Mouse (Mus musculus): Measurements from ENCODE around the gene Gstz1. TPM values are rescaled to one million over a fixed set of nuclear protein-coding genes. Genes with fewer than 3 reads are reported as not detected.
A peak's percentile ranks its signal among the peaks of the same experiment; 100 is the strongest.

Gstz1 gene
- polyA plus RNA-seq (2015; fragmentation: Nextera tagmentation; extraction: Ambion mirVana): 42.6 and 44.2 TPM in 2 replicates

GRCm38 (mm10) chr12:87146966-87147365, at the start of gene Gstz1:
Gene Gstz1 (plus strand): TSS chr12:87147165.
- no peaks in the 10 kb centered on the region for H3K9me3 ChIP-seq (ENCODE audit: control insufficient read depth, low read length)
- peaks cover 13% of the 10 kb centered on the region for H3K4me1 ChIP-seq (replicated peaks; ENCODE audit: control insufficient read depth, insufficient read depth, low read length)
- ATAC-seq (ENCODE audit: low read depth): peak; percentile 82
- peak within 1 kb of the TSS; percentile 82 for H3K4me3 ChIP-seq (ENCODE audit: low read length)
- peak within 1 kb of the TSS; percentile 87 for H3K9ac ChIP-seq (ENCODE audit: low read length)
- H3K36me3 ChIP-seq (ENCODE audit: control insufficient read depth, insufficient read depth, low read length): no peaks in the 10 kb centered on the region; the same call in 1 of the 2 replicates
- peak within 1 kb of the TSS; percentile 96 for H3K27ac ChIP-seq (ENCODE audit: low read length)
- under 1% methylated on average over 27 of the region's 27 CpGs for WGBS
- H3K4me2 ChIP-seq (ENCODE audit: low read depth, low read length): peak within 1 kb of the TSS; percentile 65
- no peaks in the 10 kb centered on the region for H3K27me3 ChIP-seq (ENCODE audit: control insufficient read depth, insufficient read depth, low read depth, low read length)

GRCm38 (mm10) chr12:87100331-87100730, 46.6 kb upstream of the Gstz1 start:
- WGBS: 67% methylated on average over 4 of the region's 4 CpGs
- ATAC-seq (ENCODE audit: low read depth): peak; percentile 47; the same call in 1 of the 2 replicates
- Histone ChIP-seq H3K9ac (ENCODE audit: low read length) (no peak overlapping the region), H3K4me1 (replicated peaks; ENCODE audit: control insufficient read depth, insufficient read depth, low read length) (no peaks in the 10 kb centered on the region; the same call in 1 of the 2 replicates), H3K4me3 (ENCODE audit: low read length) (no peak overlapping the region), H3K4me2 (ENCODE audit: low read depth, low read length) (no peak overlapping the region), H3K9me3 (ENCODE audit: control insufficient read depth, low read length) (no peaks in the 10 kb centered on the region), H3K36me3 (ENCODE audit: control insufficient read depth, insufficient read depth, low read length) (no peaks in the 10 kb centered on the region), H3K27me3 (ENCODE audit: control insufficient read depth, insufficient read depth, low read depth, low read length) (peaks cover 21% of the 10 kb centered on the region), H3K27ac (ENCODE audit: low read length) (no peak overlapping the region)

- 3% methylated on average over 28 of the region's 32 CpGs for WGBS
- 0 out of 2 replicates have a peak, but pooled peaks have one; percentile 26 for ATAC-seq (ENCODE audit: low read depth)
- Histone ChIP-seq H3K27ac (ENCODE audit: low read length) (no peak within 1 kb of the TSS), H3K27me3 (ENCODE audit: control insufficient read depth, insufficient read depth, low read depth, low read length) (peaks cover 21% of the 10 kb centered on the region), H3K4me1 (replicated peaks; ENCODE audit: control insufficient read depth, insufficient read depth, low read length) (no peaks in the 10 kb centered on the region; the same call in 1 of the 2 replicates), H3K9me3 (ENCODE audit: control insufficient read depth, low read length) (no peaks in the 10 kb centered on the region), H3K4me2 (ENCODE audit: low read depth, low read length) (peak within 1 kb of the TSS; percentile 55), H3K9ac (ENCODE audit: low read length) (no peak within 1 kb of the TSS), H3K4me3 (ENCODE audit: low read length) (peak within 1 kb of the TSS; percentile 33), H3K36me3 (ENCODE audit: control insufficient read depth, insufficient read depth, low read length) (no peaks in the 10 kb centered on the region)
Measured at GRCm38 (mm10) chr12:87102165-87102631, 44.8 kb upstream of the Gstz1 start, which contains the start of gene Ngb. Gene Ngb (minus strand): TSS chr12:87102539.

- Histone ChIP-seq H3K27me3 (ENCODE audit: control insufficient read depth, insufficient read depth, low read depth, low read length) (peaks cover 21% of the 10 kb centered on the region), H3K9ac (ENCODE audit: low read length) (no peak overlapping the region), H3K4me1 (replicated peaks; ENCODE audit: control insufficient read depth, insufficient read depth, low read length) (no peaks in the 10 kb centered on the region; the same call in 1 of the 2 replicates), H3K27ac (ENCODE audit: low read length) (no peak overlapping the region), H3K4me3 (ENCODE audit: low read length) (no peak overlapping the region), H3K9me3 (ENCODE audit: control insufficient read depth, low read length) (no peaks in the 10 kb centered on the region), H3K4me2 (ENCODE audit: low read depth, low read length) (no peak overlapping the region), H3K36me3 (ENCODE audit: control insufficient read depth, insufficient read depth, low read length) (no peaks in the 10 kb centered on the region)
- WGBS: 84% methylated on average over 4 of the region's 4 CpGs
- ATAC-seq (ENCODE audit: low read depth): no peak
Measured at GRCm38 (mm10) chr12:87103471-87103870, 43.5 kb upstream of the Gstz1 start.

GRCm38 (mm10) chr12:87104796-87105195, 42.2 kb upstream of the Gstz1 start:
- no peaks in the 10 kb centered on the region for H3K9me3 ChIP-seq (ENCODE audit: control insufficient read depth, low read length)
- no peaks in the 10 kb centered on the region for H3K36me3 ChIP-seq (ENCODE audit: control insufficient read depth, insufficient read depth, low read length)
- no peak overlapping the region for H3K4me2 ChIP-seq (ENCODE audit: low read depth, low read length)
- H3K27ac ChIP-seq (ENCODE audit: low read length): no peak overlapping the region
- H3K4me1 ChIP-seq (replicated peaks; ENCODE audit: control insufficient read depth, insufficient read depth, low read length): no peaks in the 10 kb centered on the region; the same call in 1 of the 2 replicates
- 67% methylated on average over 4 of the region's 4 CpGs for WGBS
- peaks cover 20% of the 10 kb centered on the region for H3K27me3 ChIP-seq (ENCODE audit: control insufficient read depth, insufficient read depth, low read depth, low read length)
- no peak for ATAC-seq (ENCODE audit: low read depth)
- H3K9ac ChIP-seq (ENCODE audit: low read length): no peak overlapping the region
- no peak overlapping the region for H3K4me3 ChIP-seq (ENCODE audit: low read length)

- H3K4me3 ChIP-seq (ENCODE audit: low read length): no peak overlapping the region
- H3K36me3 ChIP-seq (ENCODE audit: control insufficient read depth, insufficient read depth, low read length): no peaks in the 10 kb centered on the region
- H3K4me2 ChIP-seq (ENCODE audit: low read depth, low read length): no peak overlapping the region
- ATAC-seq (ENCODE audit: low read depth): no peak
- H3K4me1 ChIP-seq (replicated peaks; ENCODE audit: control insufficient read depth, insufficient read depth, low read length): no peaks in the 10 kb centered on the region
- no peak overlapping the region for H3K27ac ChIP-seq (ENCODE audit: low read length)
- no peak overlapping the region for H3K9ac ChIP-seq (ENCODE audit: low read length)
- H3K27me3 ChIP-seq (ENCODE audit: control insufficient read depth, insufficient read depth, low read depth, low read length): peaks cover 5% of the 10 kb centered on the region
- H3K9me3 ChIP-seq (ENCODE audit: control insufficient read depth, low read length): no peaks in the 10 kb centered on the region
- 46% methylated on average over 3 of the region's 3 CpGs for WGBS
Measured at GRCm38 (mm10) chr12:87107357-87107977, 39.5 kb upstream of the Gstz1 start.

- Histone ChIP-seq H3K4me2 (ENCODE audit: low read depth, low read length) (no peak overlapping the region), H3K36me3 (ENCODE audit: control insufficient read depth, insufficient read depth, low read length) (peaks cover 10% of the 10 kb centered on the region; the same call in 1 of the 2 replicates), H3K4me1 (replicated peaks; ENCODE audit: control insufficient read depth, insufficient read depth, low read length) (no peaks in the 10 kb centered on the region), H3K27ac (ENCODE audit: low read length) (no peak overlapping the region), H3K9me3 (ENCODE audit: control insufficient read depth, low read length) (no peaks in the 10 kb centered on the region), H3K27me3 (ENCODE audit: control insufficient read depth, insufficient read depth, low read depth, low read length) (no peaks in the 10 kb centered on the region), H3K9ac (ENCODE audit: low read length) (no peak overlapping the region), H3K4me3 (ENCODE audit: low read length) (no peak overlapping the region)
- no peak for ATAC-seq (ENCODE audit: low read depth)
- 81% methylated on average over 4 of the region's 4 CpGs for WGBS
Measured at GRCm38 (mm10) chr12:87121918-87122589, 24.9 kb upstream of the Gstz1 start.

GRCm38 (mm10) chr12:87127256-87127655, 19.7 kb upstream of the Gstz1 start:
- Histone ChIP-seq H3K9me3 (ENCODE audit: control insufficient read depth, low read length) (no peaks in the 10 kb centered on the region), H3K4me3 (ENCODE audit: low read length) (no peak overlapping the region), H3K27me3 (ENCODE audit: control insufficient read depth, insufficient read depth, low read depth, low read length) (no peaks in the 10 kb centered on the region), H3K4me1 (replicated peaks; ENCODE audit: control insufficient read depth, insufficient read depth, low read length) (0 out of 2 replicates have a peak, but pooled peaks cover 2% of the 10 kb centered on the region), H3K36me3 (ENCODE audit: control insufficient read depth, insufficient read depth, low read length) (peaks cover 13% of the 10 kb centered on the region), H3K4me2 (ENCODE audit: low read depth, low read length) (no peak overlapping the region), H3K9ac (ENCODE audit: low read length) (no peak overlapping the region), H3K27ac (ENCODE audit: low read length) (no peak overlapping the region)
- ATAC-seq (ENCODE audit: low read depth): no peak
- WGBS: 79% methylated on average over 4 of the region's 4 CpGs

- Histone ChIP-seq H3K9me3 (ENCODE audit: control insufficient read depth, low read length) (no peaks in the 10 kb centered on the region), H3K27me3 (ENCODE audit: control insufficient read depth, insufficient read depth, low read depth, low read length) (no peaks in the 10 kb centered on the region), H3K36me3 (ENCODE audit: control insufficient read depth, insufficient read depth, low read length) (peaks cover 7% of the 10 kb centered on the region), H3K27ac (ENCODE audit: low read length) (no peak overlapping the region), H3K4me3 (ENCODE audit: low read length) (no peak overlapping the region), H3K4me1 (replicated peaks; ENCODE audit: control insufficient read depth, insufficient read depth, low read length) (0 out of 2 replicates have a peak, but pooled peaks cover 2% of the 10 kb centered on the region), H3K4me2 (ENCODE audit: low read depth, low read length) (no peak overlapping the region), H3K9ac (ENCODE audit: low read length) (no peak overlapping the region)
- WGBS: 95% methylated on average over 4 of the region's 4 CpGs
- ATAC-seq (ENCODE audit: low read depth): no peak
Measured at GRCm38 (mm10) chr12:87130224-87130623, 16.7 kb upstream of the Gstz1 start.
